Mouse (Mus musculus) stomach, postnatal 0 days (tissue): ENCODE measurements around the gene Fli1. TPM values are rescaled to one million over a fixed set of nuclear protein-coding genes. Genes with fewer than 3 reads are reported as not detected.

Source experiments
- ATAC-seq: fragments of 200-750 bp; cut with Nextera tagmentation; 2 replicates; pipeline ENCODE4 v1.8.0; 2017; ENCODE audit not compliant: low FRiP score, low TSS enrichment
- DNase-seq: peaks from one replicate; pipeline ENCODE4 v3.0.0-alpha.2; 2016; ENCODE audit warnings: low spot score
- H3K27ac ChIP-seq: fragments of 300-500 bp; sonication (generic); replicated peaks from 2 replicates; pipeline ENCODE4 v1.5.1; 2014; ENCODE audit warnings: mild to moderate bottlenecking, control low read depth
- H3K27me3 ChIP-seq: fragments of 300-500 bp; sonication (generic); 2 replicates; pipeline ENCODE4 v1.6.1; 2014; ENCODE audit warnings: low read length; ENCODE audit not compliant: control insufficient read depth, insufficient read depth
- H3K36me3 ChIP-seq: fragments of 300-500 bp; sonication (generic); 2 replicates; pipeline ENCODE4 v1.6.1; 2014; ENCODE audit warnings: low read length, mixed read lengths; ENCODE audit not compliant: control insufficient read depth, insufficient read depth
- H3K4me1 ChIP-seq: fragments of 300-500 bp; sonication (generic); replicated peaks from 2 replicates; pipeline ENCODE4 v1.6.1; 2014; ENCODE audit warnings: antibody characterized with exemption; ENCODE audit not compliant: control insufficient read depth, insufficient read depth
- H3K4me2 ChIP-seq: fragments of 300-500 bp; sonication (generic); replicated peaks from 2 replicates; pipeline ENCODE4 v1.6.1; 2014; ENCODE audit warnings: low read depth, mild to moderate bottlenecking, control low read depth, moderate library complexity
- H3K4me3 ChIP-seq: fragments of 300-500 bp; sonication (generic); 2 replicates; pipeline ENCODE4 v1.5.1; 2014; ENCODE audit warnings: low read depth, low read length, control low read depth
- H3K9ac ChIP-seq: fragments of 300-500 bp; sonication (generic); 2 replicates; pipeline ENCODE4 v1.6.1; 2014; ENCODE audit warnings: mild to moderate bottlenecking, low read length, control low read depth, mixed read lengths
- H3K9me3 ChIP-seq: fragments of 300-500 bp; sonication (generic); 2 replicates; pipeline ENCODE4 v1.6.1; 2016; ENCODE audit warnings: low read length; ENCODE audit not compliant: control insufficient read depth
- CTCF ChIP-seq: IDR thresholded peaks from 2 replicates; pipeline ENCODE4 v1.5.1; 2016; ENCODE audit warnings: antibody characterized with exemption, low read depth, mild to moderate bottlenecking, moderate library complexity
- EP300 ChIP-seq: optimal IDR thresholded peaks from 2 replicates; pipeline ENCODE3; 2016; ENCODE audit warnings: antibody characterized with exemption
- WGBS: fragments of 180-500 bp; shearing (Covaris S2); extraction: QIAGEN DNeasy Blood & Tissue Kit; methylation state at CpG from one replicate; pipeline ENCODE4 v1.1.7; 2014; 5-methylcytosine and 5-hydroxymethylcytosine counted together
- polyA plus RNA-seq: library from polyadenylated mRNA; unstranded; fragments of >200 nt; fragmentation: Nextera tagmentation; extraction: Ambion mirVana; gene quantifications from 2 replicates; pipeline ENCODE4 v1.2.1, GENCODE M21; 2015

Gene Fli1
- polyA plus RNA-seq, 1 experiment from 2014 or later, result 4.9 TPM

DNA sequence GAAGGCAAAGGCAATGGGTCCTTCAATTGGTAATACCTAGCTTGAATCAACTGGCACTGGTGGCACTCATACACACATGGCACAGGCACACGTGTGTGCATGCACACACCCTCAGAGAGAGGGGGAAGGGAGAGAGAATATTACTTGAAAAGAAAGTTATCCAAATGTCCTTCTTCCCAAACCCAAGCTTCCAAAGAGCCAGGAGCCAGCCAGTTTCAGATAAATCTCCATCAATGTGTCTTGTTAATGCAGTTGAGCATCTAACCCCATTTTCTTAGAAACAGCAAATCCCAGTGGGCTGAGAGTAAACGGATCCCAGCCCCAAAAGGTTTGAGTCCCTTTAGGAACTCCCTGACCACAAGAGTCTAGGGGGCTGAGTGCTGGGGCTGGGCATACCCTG, 29.2 kb downstream of the Fli1 start:
- Histone ChIP-seq H3K27me3 (no peaks in the 10 kb centered on the region), H3K4me3 (no peak overlapping the region), H3K36me3 (no peaks in the 10 kb centered on the region), H3K9me3 (no peaks in the 10 kb centered on the region), H3K4me2 (no peak overlapping the region), H3K27ac (no peak overlapping the region), H3K4me1 (no peaks in the 10 kb centered on the region), H3K9ac (no peak overlapping the region)
- TF ChIP-seq EP300 (no peak), CTCF (no peak)
- ATAC-seq (no peak), DNase-seq (no peak)
- WGBS, result 59% methylated on average over 2 of the region's 2 CpGs

DNA sequence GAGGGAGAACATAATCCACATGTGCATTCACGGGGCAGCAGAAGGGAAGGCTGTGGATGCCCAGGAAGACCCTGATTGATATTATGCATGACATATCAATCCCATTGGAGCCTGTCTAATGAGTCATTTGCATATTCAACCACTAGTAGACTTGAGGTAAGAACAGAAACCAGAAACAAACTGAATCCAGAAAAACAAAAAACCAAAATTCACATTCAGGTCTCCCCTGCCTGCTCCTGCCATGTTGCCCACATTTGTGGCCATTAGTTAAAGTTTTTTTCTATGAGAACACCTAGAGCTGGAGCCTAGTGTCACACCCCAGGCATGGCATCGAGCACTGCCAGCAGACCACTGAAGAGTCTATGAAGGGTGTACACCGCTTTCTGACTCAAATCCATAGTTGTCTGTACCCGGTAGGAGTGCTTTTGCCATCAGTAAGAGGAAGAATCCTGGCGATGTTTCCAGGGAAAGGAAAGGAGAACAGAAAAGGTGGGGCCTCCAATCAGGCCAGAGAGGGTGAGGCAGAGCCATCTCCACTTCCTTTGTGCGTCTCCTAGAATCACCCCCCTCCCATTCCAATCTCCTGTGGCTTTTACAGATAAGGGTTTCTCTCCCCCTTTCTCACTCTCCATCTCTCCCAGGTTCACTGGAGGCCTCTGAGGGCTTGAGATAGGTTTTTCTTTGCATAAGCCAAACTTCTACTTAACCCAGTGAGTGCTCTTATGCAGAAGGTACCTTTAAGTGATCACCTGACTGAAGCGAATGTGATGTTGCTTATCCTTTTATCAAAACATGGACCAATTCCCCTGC, 32.0 kb downstream of the Fli1 start:
- Histone ChIP-seq H3K9me3 (no peaks in the 10 kb centered on the region), H3K27me3 (no peaks in the 10 kb centered on the region), H3K4me3 (no peak overlapping the region), H3K4me2 (no peak overlapping the region), H3K4me1 (no peaks in the 10 kb centered on the region), H3K9ac (no peak overlapping the region), H3K36me3 (no peaks in the 10 kb centered on the region), H3K27ac (no peak overlapping the region)
- no peak for ATAC-seq
- WGBS, result 88% methylated on average over 7 of the region's 7 CpGs
- DNase-seq, result no peak
- TF ChIP-seq EP300, result no peak
- no peak for TF ChIP-seq CTCF

DNA sequence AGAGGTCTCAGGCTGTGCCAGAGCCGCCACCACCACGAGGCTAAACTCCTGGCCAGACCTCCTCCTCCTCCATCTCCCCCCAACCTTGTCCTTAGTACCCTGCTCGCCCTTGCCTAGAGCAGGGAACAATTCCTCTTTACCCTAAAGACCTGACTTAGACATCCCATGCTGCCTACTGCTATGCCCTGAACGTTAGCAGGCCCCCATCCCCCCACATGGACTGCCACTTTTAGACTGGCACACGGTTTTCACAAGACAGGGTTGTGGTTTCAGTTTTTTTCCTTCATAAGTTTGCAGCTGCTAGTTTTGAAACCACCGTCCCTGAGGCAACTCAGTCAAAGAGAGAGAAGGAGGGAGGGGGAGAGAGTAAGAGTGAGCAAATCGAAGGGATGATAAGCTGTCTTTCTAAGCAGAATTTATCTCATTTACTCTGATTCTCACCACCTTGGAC, 32.9 kb downstream of the Fli1 start:
- H3K4me2 ChIP-seq, result no peak overlapping the region
- ATAC-seq, result no peak
- no peak for DNase-seq
- H3K4me3 ChIP-seq, result no peak overlapping the region
- no peak overlapping the region for H3K27ac ChIP-seq
- no peaks in the 10 kb centered on the region for H3K27me3 ChIP-seq
- WGBS, result 58% methylated on average over 7 of the region's 7 CpGs
- no peaks in the 10 kb centered on the region for H3K36me3 ChIP-seq
- H3K4me1 ChIP-seq, result no peaks in the 10 kb centered on the region
- H3K9ac ChIP-seq, result no peak overlapping the region
- TF ChIP-seq CTCF (no peak), EP300 (no peak)
- H3K9me3 ChIP-seq, result no peaks in the 10 kb centered on the region

DNA sequence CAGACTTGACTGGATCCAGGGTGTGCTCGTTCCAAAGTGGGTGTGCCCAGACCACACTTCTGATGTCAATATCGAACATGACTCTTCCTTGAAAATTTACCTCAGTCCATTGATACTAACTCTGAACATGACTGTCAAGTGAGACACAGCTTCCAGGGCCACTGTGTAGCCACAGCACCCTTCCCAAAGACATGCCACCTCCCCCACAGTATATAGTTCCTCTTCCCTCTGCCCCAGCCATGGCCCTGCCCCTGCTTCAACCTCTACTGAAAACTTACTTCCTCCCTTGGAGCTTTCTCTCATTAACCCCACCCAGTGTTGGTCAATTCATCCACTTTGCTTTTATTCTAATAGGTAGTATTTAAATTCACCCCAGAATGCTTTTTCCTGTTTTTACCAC, 34.0 kb downstream of the Fli1 start:
- DNase-seq (no peak), ATAC-seq (no peak)
- TF ChIP-seq CTCF (no peak), EP300 (no peak)
- Histone ChIP-seq H3K27ac (no peak overlapping the region), H3K9me3 (no peaks in the 10 kb centered on the region), H3K27me3 (no peaks in the 10 kb centered on the region), H3K4me1 (no peaks in the 10 kb centered on the region), H3K4me2 (no peak overlapping the region), H3K36me3 (no peaks in the 10 kb centered on the region), H3K9ac (no peak overlapping the region), H3K4me3 (no peak overlapping the region)
- WGBS, result 67% methylated on average over 2 of the region's 2 CpGs

DNA sequence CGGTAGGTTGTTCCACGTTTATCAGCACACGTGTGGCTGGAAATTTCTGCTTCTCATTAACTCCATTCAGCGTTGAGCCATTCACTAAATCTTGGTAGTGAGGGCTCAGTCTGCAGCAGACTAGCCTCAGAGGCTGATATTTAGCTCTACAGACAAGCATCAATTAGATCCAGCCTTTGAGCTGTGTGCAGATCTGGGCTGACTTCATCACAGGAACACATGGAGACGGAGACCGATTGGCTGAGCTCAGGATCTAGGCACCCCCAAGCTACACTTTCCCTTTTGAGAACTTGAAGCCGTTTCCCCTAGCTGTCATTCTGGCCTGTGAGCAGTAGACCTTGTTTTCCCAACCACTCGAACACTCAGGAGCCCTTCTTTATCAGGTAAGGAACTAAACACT, 34.5 kb downstream of the Fli1 start:
- H3K9ac ChIP-seq, result no peak overlapping the region
- H3K4me3 ChIP-seq, result no peak overlapping the region
- WGBS, result 67% methylated on average over 8 of the region's 8 CpGs
- ATAC-seq, result no peak
- H3K27me3 ChIP-seq, result no peaks in the 10 kb centered on the region
- TF ChIP-seq CTCF (no peak), EP300 (no peak)
- no peak for DNase-seq
- no peaks in the 10 kb centered on the region for H3K36me3 ChIP-seq
- H3K9me3 ChIP-seq, result no peaks in the 10 kb centered on the region
- 0 out of 2 replicates have a peak overlapping the region, but pooled peaks have one; percentile 18 for H3K27ac ChIP-seq
- H3K4me2 ChIP-seq, result no peak overlapping the region
- H3K4me1 ChIP-seq, result no peaks in the 10 kb centered on the region
